Mouse (Mus musculus) megakaryocyte progenitor cell, adult 5-6 weeks (primary cell): ENCODE measurements around the gene Gdpd5. TPM values are rescaled to one million over a fixed set of nuclear protein-coding genes. Genes with fewer than 3 reads are reported as not detected.

ENCODE experiments used
- ATAC-seq: replicated peaks from 2 replicates; pipeline ENCODE4 v1.8.0; 2016; ENCODE audit warnings: mild to moderate bottlenecking, moderate TSS enrichment, inconsistent platforms; ENCODE audit not compliant: poor library complexity
- total RNA-seq, 2 experiments: library from RNA; stranded (forward) in 1 of 2; stranded (reverse) in 1 of 2; fragments of 157-497, 149-512 nt in 1 of 2; fragments of 200-1000 nt in 1 of 2; gene quantifications; 2 replicates each; pipeline versions ENCODE4 v1.2.3 to v1.2.4; 2015 to 2017

The Gdpd5 gene
- total RNA-seq, 2 experiments from 2014 or later: 0.08 TPM; not detected in 1

DNA sequence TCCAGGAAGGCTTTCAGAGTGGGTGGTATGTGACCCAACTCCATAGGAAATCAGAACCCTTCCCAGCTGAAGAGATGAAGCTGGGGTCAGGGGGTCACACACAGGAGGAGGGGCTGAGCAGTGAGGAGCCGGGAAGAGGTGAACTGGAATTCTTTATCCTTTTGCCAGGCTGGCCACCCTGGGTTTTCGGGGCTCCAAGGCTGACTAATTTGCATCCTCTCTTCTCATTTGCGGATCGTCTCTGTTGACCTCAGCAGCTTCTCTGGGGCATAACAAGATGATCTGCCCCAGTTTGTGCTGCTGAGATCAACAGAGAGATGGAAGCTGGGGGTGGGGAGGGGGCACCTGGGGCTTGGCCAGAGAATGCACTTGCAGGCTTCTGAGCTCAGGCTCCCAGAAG lies 55.3 kb downstream of the Gdpd5 start:
- no peak for ATAC-seq

DNA sequence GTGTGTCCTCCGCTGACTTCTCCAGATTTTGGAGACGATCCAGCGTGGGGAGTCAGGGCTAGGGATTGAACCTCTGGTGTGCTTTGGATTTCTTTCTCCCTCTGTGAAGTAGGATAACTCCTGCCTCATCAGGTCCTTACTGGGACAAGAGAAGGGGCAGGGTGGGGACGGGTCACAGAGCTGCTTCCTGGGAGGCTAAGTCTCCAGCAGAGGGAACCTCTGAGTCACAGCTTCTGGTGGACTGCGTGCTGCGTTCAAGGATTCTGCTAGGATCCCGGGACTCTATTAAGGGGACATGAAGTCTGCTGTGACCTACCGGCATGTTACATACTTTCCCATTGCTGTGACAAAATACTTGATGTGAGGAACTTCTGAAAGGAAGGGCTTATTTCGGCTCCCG lies 57.7 kb downstream of the Gdpd5 start:
- no peak for ATAC-seq

DNA sequence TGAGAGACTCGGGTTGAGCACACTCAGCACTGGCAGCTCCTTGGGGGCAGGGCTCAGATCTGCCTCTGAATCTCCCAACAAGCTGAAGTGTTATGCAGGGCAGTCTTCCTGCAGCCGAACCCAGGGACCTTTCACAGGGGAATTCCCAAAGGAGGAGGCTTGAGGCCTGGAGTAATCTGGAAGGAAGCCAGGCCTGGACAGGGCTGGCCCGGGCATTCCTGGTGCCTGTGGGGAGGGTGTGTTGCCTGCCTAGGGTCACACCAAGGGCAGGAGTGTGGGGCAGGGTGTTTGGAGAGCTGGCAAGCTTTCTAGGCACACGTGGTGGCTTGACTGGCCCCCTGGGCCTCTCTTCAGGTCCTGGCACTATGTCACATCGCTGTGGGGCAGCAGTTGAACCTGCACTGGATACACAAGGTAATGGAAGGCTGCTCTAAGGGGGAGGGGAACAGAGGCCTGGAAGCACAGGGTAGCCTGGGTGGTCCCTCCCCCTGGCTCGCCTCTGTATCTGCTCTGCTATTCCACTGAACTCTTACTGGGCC lies 60.4 kb downstream of the Gdpd5 start:
- no peak for ATAC-seq

DNA sequence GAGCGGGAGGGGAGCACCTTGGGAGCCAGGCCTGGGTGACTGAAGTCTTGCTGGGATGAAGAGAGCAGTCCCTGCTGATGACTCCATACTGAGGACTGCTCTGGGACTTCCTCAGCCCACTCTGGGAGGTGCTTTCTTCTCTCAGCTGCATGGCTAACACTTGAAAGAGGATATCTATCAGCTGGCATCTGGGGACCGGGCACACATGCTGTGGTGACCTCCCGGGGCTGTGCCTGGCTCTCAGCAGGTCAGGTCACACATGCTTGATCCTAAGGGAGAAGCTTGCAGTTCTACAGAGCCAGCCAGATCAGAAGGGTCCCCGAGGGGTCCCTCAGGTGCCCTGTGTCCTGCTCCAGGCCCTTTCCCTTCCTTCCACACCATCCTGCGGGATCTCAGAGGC lies 62.0 kb downstream of the Gdpd5 start:
- ATAC-seq: no peak

- no peak for ATAC-seq
Observed at GRCm38 (mm10) chr7:99444012-99444411, 62.8 kb downstream of the Gdpd5 start.

DNA sequence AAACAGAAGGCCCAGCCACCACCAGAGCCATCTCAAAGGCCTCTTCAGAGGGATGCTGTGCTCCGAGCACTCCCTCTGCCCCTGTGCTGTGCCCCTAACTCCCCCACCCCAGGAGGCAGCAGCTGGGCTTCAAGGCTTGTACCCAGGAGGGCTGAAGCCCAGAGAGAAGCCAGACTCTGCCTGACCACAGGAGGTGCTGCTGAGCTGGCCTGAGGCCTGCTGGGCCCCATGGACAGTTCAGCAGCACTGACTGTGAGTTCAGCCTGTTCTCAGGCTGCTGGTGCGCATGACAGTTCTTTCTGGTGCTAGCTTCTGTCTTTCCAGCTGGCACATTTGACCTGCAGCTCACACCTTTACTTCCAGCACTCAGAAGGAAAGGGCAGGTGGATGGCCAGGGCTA lies 64.6 kb downstream of the Gdpd5 start:
- ATAC-seq: peak; percentile 33; the same call in 1 of the 2 replicates

DNA sequence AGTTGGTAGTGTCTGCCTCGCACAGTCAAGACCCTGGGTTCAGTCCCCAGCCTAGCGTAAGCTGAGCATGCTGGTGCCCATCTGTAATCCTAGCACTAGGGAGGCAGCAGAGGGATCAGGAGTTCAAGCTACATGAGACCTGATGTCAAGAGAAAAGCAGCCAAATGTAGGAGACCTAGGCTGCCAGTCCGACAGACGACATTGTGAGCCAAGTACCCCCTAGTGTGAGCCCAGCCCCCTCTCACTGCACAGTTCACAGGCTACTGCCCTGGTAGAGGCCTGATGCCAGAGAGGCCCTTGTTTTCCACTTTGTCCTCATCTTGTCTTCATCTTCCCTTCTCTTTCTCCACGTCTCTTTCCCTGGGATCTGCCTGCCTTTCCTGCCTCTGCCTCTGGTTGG lies 66.1 kb downstream of the Gdpd5 start:
- ATAC-seq: no peak

DNA sequence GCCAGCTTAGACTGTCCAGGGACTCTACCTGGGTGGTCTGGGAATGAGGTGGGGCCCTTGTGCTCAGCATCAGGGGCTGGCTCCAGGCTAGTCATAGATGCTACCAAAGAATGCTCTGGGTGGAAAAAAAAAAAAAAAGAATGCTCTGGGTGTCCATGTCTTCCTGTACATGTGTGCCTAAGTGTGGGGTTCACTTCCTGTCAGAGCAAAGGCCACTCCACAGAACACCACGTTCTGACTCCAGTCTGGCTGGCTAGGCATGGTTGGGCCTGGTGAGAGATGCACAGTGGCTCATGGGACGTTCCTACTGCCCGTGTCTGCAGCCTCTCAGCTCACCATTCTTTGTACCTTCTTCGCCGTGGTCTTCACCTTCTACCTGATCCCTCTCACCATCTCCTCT lies 67.4 kb downstream of the Gdpd5 start:
- ATAC-seq: no peak

DNA sequence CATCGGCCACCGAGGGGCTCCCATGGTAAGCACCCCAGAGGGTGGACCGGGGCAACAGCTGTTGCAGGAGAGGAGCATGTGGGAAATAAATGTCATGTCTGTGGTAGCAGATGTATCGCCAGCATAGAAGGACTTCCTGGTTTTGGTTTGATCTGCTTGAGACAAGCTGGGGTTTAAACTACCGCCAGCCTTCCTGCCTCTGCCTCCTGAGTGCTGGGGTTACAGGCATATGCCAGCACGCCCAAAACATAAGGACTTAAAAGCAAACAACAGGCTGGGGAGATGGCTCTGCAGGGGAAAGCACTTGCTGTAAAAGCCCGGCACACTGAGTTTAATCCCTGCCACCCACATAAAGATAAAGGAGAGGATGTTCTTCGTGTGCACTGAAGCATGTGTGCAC lies 67.8 kb downstream of the Gdpd5 start:
- ATAC-seq: peak; percentile 26; the same call in 1 of the 2 replicates

DNA sequence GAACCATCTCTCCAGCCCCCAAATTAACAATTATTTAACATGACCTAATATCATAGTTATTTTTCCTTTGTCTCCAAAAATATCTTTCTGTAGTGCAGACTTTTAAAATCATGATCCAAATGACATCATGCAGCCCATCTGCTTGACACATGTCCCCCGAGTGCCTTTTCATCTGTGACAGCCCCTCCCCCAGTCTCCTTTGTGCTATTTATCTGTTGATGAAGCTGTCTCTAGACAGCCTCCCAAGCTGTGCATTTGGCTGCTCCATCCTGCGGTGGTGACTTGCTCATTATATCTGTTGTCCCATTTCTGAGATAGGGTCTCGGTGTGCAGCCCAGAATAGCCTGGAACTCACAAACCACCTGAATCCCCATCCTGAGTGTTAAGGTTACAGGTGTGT lies 68.5 kb downstream of the Gdpd5 start:
- ATAC-seq: no peak

DNA sequence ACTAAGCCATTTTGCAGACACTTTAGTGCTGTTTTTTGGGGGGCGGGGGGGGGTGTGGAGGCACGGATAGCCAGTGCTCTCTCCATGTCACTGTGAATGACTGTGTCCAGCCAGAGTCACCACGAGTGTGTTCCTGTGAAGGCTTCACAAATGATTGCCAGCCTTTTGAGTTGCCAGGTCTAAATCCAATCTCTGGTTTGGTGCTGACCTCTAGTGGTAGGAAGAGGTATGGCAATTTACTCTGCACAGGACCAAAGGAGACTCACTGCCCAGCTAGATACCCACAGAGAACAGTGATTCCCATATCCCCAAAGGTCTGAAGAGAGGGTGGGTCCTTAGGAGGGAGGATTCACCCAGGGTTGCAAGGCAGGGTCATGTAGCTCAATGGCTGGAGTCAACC lies 69.5 kb downstream of the Gdpd5 start:
- ATAC-seq: peak; percentile 79

- no peak for ATAC-seq
Observed at GRCm38 (mm10) chr7:99452859-99453258, 71.6 kb downstream of the Gdpd5 start.

DNA sequence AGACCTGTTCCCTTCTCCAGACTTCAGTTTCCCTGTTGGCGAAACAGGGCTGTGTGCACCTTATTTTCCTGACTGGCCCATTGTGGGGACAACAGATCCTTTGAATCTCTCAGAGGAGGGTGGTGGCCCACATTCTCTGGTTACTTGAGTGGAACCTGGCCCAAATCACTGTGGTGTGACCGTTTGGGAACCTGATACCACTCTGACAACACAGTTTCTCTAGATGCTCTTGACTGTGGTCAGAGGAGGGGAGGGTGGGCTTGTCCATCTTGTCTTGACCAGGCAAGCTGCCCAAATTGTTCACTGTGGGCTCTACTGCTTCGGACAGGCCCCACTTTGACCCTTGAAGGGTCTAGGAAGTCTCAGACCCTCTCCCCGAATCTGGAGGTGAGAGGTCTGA lies 72.8 kb downstream of the Gdpd5 start:
- no peak for ATAC-seq

DNA sequence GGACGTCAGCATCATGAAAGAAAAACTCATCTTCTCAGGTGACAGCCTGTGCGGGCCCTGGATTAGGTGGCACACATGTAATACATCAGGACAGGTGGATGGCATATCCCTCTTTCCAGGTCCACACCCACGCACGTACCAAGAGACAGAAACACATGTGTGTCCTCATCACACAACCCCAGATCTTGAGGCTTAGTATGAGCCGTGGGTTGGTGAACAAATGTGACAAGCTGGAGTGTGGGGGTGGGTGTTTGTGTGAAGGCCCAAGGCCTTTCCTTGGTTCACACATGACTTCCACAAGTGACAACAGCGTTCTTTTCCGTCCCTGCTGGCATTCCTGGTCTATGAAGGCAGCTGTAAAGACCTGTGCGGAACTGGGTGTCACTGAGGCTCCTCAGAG lies 77.6 kb downstream of the Gdpd5 start:
- no peak for ATAC-seq

DNA sequence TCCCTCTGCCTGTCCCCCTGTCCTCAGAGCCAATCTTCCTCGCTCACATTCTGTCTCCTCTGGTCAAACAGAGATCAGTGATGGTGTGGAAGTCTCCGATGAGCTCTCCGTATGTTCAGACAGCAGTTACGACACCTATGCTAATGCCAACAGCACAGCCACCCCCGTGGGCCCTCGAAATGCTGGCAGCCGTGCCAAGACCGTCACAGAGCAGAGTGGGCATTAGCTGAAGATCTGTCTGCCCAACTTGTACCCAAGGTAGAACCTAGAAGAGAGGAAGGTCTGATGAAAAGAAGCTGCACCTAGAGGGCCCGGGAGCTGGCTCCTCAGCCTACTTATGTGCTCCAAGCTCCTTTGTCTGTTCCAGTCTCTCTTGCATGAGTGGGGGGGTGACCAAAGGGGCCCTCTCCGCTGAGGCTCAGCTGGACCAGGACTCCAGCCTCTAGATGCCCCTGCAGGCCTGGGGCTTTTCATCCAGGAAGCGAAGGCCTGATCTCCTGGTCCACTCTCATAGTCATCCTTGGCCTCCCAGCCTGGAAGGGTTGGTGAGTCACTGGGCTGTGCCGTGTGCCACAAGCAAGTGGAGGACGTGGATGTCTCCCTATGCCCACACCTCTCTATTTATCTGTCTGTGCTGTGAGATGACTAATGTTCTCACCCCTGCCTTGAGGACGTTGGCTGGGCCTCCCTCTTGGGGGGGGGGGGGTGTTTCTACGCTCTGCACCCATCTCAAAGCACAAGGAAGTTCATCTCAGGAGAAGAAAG lies 78.9 kb downstream of the Gdpd5 start:
- ATAC-seq: no peak

DNA sequence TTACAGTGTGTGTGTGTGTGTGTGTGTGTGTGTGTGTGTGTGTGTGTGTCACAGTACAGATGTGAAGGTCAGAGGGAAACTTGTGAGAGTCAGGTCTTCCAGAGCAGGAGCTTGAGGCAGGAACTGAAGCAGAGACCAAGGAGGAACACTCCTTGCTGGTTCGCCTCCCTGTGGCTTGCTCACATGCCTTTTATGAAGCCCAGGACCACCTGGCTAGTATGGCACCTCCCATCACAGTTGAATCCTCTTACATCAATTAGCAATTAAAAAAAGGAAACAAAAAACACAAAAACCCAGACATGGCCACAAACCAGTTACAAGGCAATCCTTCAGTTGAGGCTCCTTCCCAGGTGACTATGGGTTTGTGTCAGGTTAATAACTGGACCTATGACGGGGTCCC lies 81.9 kb downstream of the Gdpd5 start:
- no peak for ATAC-seq

GRCm38 (mm10) chr7:99465811-99466210 lies 84.6 kb downstream of the Gdpd5 start, which contains the start of gene Klhl35:
TSS of gene Klhl35 (plus strand) at chr7:99466004.
- no peak for ATAC-seq

DNA sequence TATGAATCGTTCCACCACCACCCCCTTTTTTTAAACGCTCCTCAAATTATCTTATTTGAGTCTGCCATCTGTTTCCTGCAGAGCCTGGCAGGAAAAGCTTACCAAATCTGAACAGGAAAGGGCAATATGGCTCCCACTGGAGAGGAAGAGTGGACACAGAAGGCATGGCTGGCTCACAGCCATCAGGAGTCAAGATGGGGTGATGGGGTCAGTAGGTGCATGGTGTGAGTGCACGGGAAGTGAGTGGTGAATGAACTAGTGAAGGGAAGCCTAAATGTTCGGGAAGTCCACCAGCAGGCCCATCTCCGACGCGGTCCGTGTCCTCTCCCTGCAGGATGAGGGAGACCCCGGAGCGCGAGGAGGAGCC lies 86.7 kb downstream of the Gdpd5 start:
- peak; percentile 41 for ATAC-seq

- ATAC-seq: peak; percentile 65
Observed at GRCm38 (mm10) chr7:99468283-99469132, 87.3 kb downstream of the Gdpd5 start.

GRCm38 (mm10) chr7:99469680-99470405 lies 88.6 kb downstream of the Gdpd5 start:
- ATAC-seq: peak; percentile 15; the same call in 1 of the 2 replicates

DNA sequence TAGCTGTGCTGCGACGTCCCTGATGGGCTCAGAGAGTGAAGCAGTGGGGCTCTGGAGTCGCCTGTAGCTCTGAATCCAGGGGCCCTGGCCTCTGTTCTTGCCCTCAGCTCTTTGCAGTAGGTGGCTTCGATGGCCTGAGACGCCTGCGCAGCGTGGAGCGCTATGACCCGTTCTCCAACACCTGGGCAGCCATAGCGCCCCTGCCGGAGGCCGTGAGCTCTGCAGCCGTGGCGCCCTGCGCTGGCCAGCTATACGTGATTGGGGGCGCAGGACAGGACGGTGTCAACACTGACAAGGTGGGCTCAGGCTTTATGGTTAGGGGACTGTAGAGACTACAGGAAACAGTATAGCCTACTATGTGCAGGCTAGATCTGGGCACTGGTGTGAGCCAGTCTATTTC lies 90.4 kb downstream of the Gdpd5 start:
- ATAC-seq: no peak
